Mouse (Mus musculus) MEL (cell line): ENCODE measurements around the gene Napa. TPM values are rescaled to one million over a fixed set of nuclear protein-coding genes. Genes with fewer than 3 reads are reported as not detected.

Experiments used
- DNase-seq: peaks from one replicate; pipeline ENCODE4 v3.0.0; 2011; ENCODE audit warnings: low read depth, low spot score
- H3K27ac ChIP-seq: 2 replicates; pipeline ENCODE4 v1.5.1; 2012; ENCODE audit warnings: low read depth, mild to moderate bottlenecking, control low read depth, low read length, moderate library complexity; ENCODE audit not compliant: control insufficient read depth
- H3K27me3 ChIP-seq, 2 experiments: fragments of 150-350 bp in 1 of 2; sonication (generic) in 1 of 2; 2 replicates each; pipeline ENCODE4 v1.6.1; 2012; ENCODE audit warnings: low read length in 2 of 2, mild to moderate bottlenecking in 2 of 2, improper control_type of control experiment in 1 of 2, moderate library complexity in 1 of 2; ENCODE audit not compliant: insufficient read depth in 2 of 2, control insufficient read depth in 1 of 2
- H3K36me3 ChIP-seq, 2 experiments: 2 replicates each; pipeline ENCODE4 v1.6.1; 2012 to 2014; ENCODE audit warnings: low read length in 2 of 2, improper control_type of control experiment in 1 of 2, inconsistent platforms in 1 of 2, mild to moderate bottlenecking in 1 of 2; ENCODE audit not compliant: insufficient read depth in 2 of 2, control insufficient read depth in 1 of 2
- H3K4me1 ChIP-seq, 2 experiments: fragments of 150-350 bp in 1 of 2; sonication (generic) in 1 of 2; 2 replicates each; pipeline ENCODE4 v1.6.1; 2012; ENCODE audit warnings: low read length in 2 of 2, improper control_type of control experiment in 1 of 2, mild to moderate bottlenecking in 1 of 2; ENCODE audit not compliant: insufficient read depth in 2 of 2, control insufficient read depth in 1 of 2
- H3K4me3 ChIP-seq, 2 experiments: fragments of 150-350 bp in 1 of 2; sonication (generic) in 1 of 2; 2 replicates each; pipeline ENCODE4 v1.5.1; 2012; ENCODE audit warnings: low read depth in 2 of 2, low read length in 2 of 2, mild to moderate bottlenecking in 2 of 2, moderate library complexity in 2 of 2, control low read depth in 1 of 2, improper control_type of control experiment in 1 of 2; ENCODE audit not compliant: control insufficient read depth in 1 of 2, insufficient read depth in 1 of 2
- H3K79me2 ChIP-seq: 2 replicates; pipeline ENCODE4 v1.6.1; 2012; ENCODE audit warnings: mild to moderate bottlenecking, low read length, moderate library complexity; ENCODE audit not compliant: control insufficient read depth, poor library complexity, insufficient read depth
- H3K9ac ChIP-seq: 2 replicates; pipeline ENCODE4 v1.6.1; 2012; ENCODE audit warnings: low read depth, mild to moderate bottlenecking, control low read depth, low read length, moderate library complexity; ENCODE audit not compliant: control insufficient read depth, poor library complexity, severe bottlenecking
- H3K9me3 ChIP-seq: fragments of 150-350 bp; sonication (generic); replicated peaks from 2 replicates; pipeline ENCODE4 v1.6.1; 2012; ENCODE audit warnings: mild to moderate bottlenecking, low read length, improper control_type of control experiment, moderate library complexity; ENCODE audit not compliant: insufficient read depth
- BHLHE40 ChIP-seq: IDR thresholded peaks from 2 replicates; pipeline ENCODE4 v1.6.1; 2012; ENCODE audit warnings: low read depth, mild to moderate bottlenecking, inconsistent platforms, low read length, improper control_type of control experiment, borderline replicate concordance
- CHD1 ChIP-seq: IDR thresholded peaks from 2 replicates; pipeline ENCODE4 v1.6.1; 2012; ENCODE audit warnings: low read depth, mild to moderate bottlenecking, inconsistent platforms, low read length, improper control_type of control experiment
- CHD2 ChIP-seq: IDR thresholded peaks from 2 replicates; pipeline ENCODE4 v1.6.1; 2011; ENCODE audit warnings: low read length, improper control_type of control experiment
- CTCF ChIP-seq, 3 experiments: IDR thresholded peaks in 2 of 3; conservative IDR thresholded peaks in 1 of 3; 2 replicates each; pipeline ENCODE4 v1.5.1; 2011 to 2012; ENCODE audit warnings: low read length in 3 of 3, low read depth in 2 of 3, mild to moderate bottlenecking in 2 of 3, improper control_type of control experiment in 1 of 3, inconsistent platforms in 1 of 3, mixed read lengths in 1 of 3, moderate library complexity in 1 of 3; ENCODE audit not compliant: control insufficient read depth in 1 of 3, insufficient read depth in 1 of 3, poor library complexity in 1 of 3, severe bottlenecking in 1 of 3
- ELF1 ChIP-seq: IDR thresholded peaks from 2 replicates; pipeline ENCODE4 v1.6.1; 2014; ENCODE audit warnings: low read depth, mild to moderate bottlenecking, inconsistent platforms, low read length, improper control_type of control experiment, moderate library complexity
- EP300 ChIP-seq, 2 experiments: IDR thresholded peaks; 2 replicates each; pipeline ENCODE4 v1.6.1; 2011; ENCODE audit warnings: improper control_type of control experiment in 2 of 2, low read length in 2 of 2, low read depth in 1 of 2, mild to moderate bottlenecking in 1 of 2
- ETS1 ChIP-seq: IDR thresholded peaks from 2 replicates; pipeline ENCODE4 v1.6.1; 2012; ENCODE audit warnings: low read depth, mild to moderate bottlenecking, inconsistent platforms, low read length, improper control_type of control experiment, moderate library complexity
- GABPA ChIP-seq: IDR thresholded peaks from 2 replicates; pipeline ENCODE4 v1.6.1; 2012; ENCODE audit warnings: low read depth, mild to moderate bottlenecking, inconsistent platforms, low read length, improper control_type of control experiment, moderate library complexity
- HCFC1 ChIP-seq: IDR thresholded peaks from 2 replicates; pipeline ENCODE4 v1.6.1; 2012; ENCODE audit warnings: low read depth, mild to moderate bottlenecking, inconsistent platforms, low read length, improper control_type of control experiment, moderate library complexity
- KAT2A ChIP-seq: conservative IDR thresholded peaks from 2 replicates; pipeline ENCODE4 v1.6.1; 2012; ENCODE audit warnings: low read depth, low read length, improper control_type of control experiment, inconsistent platforms
- MAFK ChIP-seq: IDR thresholded peaks from 2 replicates; pipeline ENCODE4 v1.6.1; 2011; ENCODE audit warnings: low read depth, mild to moderate bottlenecking, low read length, improper control_type of control experiment, borderline replicate concordance
- MAX ChIP-seq: IDR thresholded peaks from 2 replicates; pipeline ENCODE4 v1.6.1; 2011; ENCODE audit warnings: low read length, improper control_type of control experiment
- MAZ ChIP-seq: IDR thresholded peaks from 2 replicates; pipeline ENCODE4 v1.6.1; 2012; ENCODE audit warnings: low read depth, mild to moderate bottlenecking, inconsistent platforms, low read length, improper control_type of control experiment
- MEF2A ChIP-seq: IDR thresholded peaks from 2 replicates; pipeline ENCODE4 v1.6.1; 2014; ENCODE audit warnings: low read depth, mild to moderate bottlenecking, inconsistent platforms, low read length, improper control_type of control experiment; ENCODE audit not compliant: poor library complexity, insufficient replicate concordance, severe bottlenecking; ENCODE audit errors: extremely low read depth
- MXI1 ChIP-seq: IDR thresholded peaks from 2 replicates; pipeline ENCODE4 v1.6.1; 2011; ENCODE audit warnings: mild to moderate bottlenecking, low read depth, low read length, improper control_type of control experiment
- MYB ChIP-seq: IDR thresholded peaks from 2 replicates; pipeline ENCODE4 v1.6.1; 2011; ENCODE audit warnings: mild to moderate bottlenecking, low read depth, low read length, improper control_type of control experiment
- MYC ChIP-seq: IDR thresholded peaks from 2 replicates; pipeline ENCODE4 v1.6.1; 2011; ENCODE audit warnings: low read depth, mild to moderate bottlenecking, low read length, improper control_type of control experiment, moderate library complexity
- NELFE ChIP-seq: IDR thresholded peaks from 2 replicates; pipeline ENCODE4 v1.6.1; 2011; ENCODE audit warnings: low read depth, low read length, improper control_type of control experiment
- POLR2A ChIP-seq, 2 experiments: IDR thresholded peaks; 2 replicates each; pipeline ENCODE4 v1.6.1; 2011 to 2012; ENCODE audit warnings: low read length in 2 of 2, mild to moderate bottlenecking in 2 of 2, control low read depth in 1 of 2, improper control_type of control experiment in 1 of 2, low read depth in 1 of 2, moderate library complexity in 1 of 2; ENCODE audit not compliant: control insufficient read depth in 1 of 2, insufficient read depth in 1 of 2, poor library complexity in 1 of 2
- POLR2AphosphoS2 ChIP-seq: IDR thresholded peaks from 2 replicates; pipeline ENCODE4 v1.6.1; 2011; ENCODE audit warnings: low read length, improper control_type of control experiment
- POLR2AphosphoS5 ChIP-seq: IDR thresholded peaks from 2 replicates; pipeline ENCODE4 v1.6.1; 2012; ENCODE audit warnings: low read depth, borderline replicate concordance, mild to moderate bottlenecking, inconsistent platforms, low read length, moderate library complexity, mixed read lengths
- RAD21 ChIP-seq: IDR thresholded peaks from 2 replicates; pipeline ENCODE4 v1.6.1; 2011; ENCODE audit warnings: mild to moderate bottlenecking, low read depth, low read length, improper control_type of control experiment
- RCOR1 ChIP-seq: IDR thresholded peaks from 2 replicates; pipeline ENCODE4 v1.6.1; 2012; ENCODE audit warnings: low read depth, mild to moderate bottlenecking, inconsistent platforms, low read length, improper control_type of control experiment
- SIN3A ChIP-seq: IDR thresholded peaks from 2 replicates; pipeline ENCODE4 v1.6.1; 2012; ENCODE audit warnings: low read length, improper control_type of control experiment, inconsistent platforms
- SMC3 ChIP-seq: IDR thresholded peaks from 2 replicates; pipeline ENCODE4 v1.6.1; 2011; ENCODE audit warnings: low read depth, low read length, improper control_type of control experiment
- TBP ChIP-seq: IDR thresholded peaks from 2 replicates; pipeline ENCODE4 v1.8.0; 2011; ENCODE audit warnings: low read depth, low read length, improper control_type of control experiment
- TCF12 ChIP-seq: IDR thresholded peaks from 2 replicates; pipeline ENCODE4 v1.6.1; 2014; ENCODE audit warnings: low read depth, mild to moderate bottlenecking, inconsistent platforms, low read length, improper control_type of control experiment, moderate library complexity
- USF1 ChIP-seq: IDR thresholded peaks from 2 replicates; pipeline ENCODE4 v1.6.1; 2014; ENCODE audit warnings: low read depth, mild to moderate bottlenecking, inconsistent platforms, low read length, improper control_type of control experiment, moderate library complexity
- USF2 ChIP-seq, 2 experiments: IDR thresholded peaks; 2 replicates each; pipeline ENCODE4 v1.6.1; 2011 to 2012; ENCODE audit warnings: improper control_type of control experiment in 2 of 2, low read length in 2 of 2, borderline replicate concordance in 1 of 2, inconsistent platforms in 1 of 2, low read depth in 1 of 2, mild to moderate bottlenecking in 1 of 2; ENCODE audit not compliant: insufficient read depth in 1 of 2
- ZC3H11A ChIP-seq: IDR thresholded peaks from 2 replicates; pipeline ENCODE4 v1.6.1; 2012; ENCODE audit warnings: low read depth, mild to moderate bottlenecking, inconsistent platforms, low read length, improper control_type of control experiment
- ZKSCAN1 ChIP-seq: IDR thresholded peaks from 2 replicates; pipeline ENCODE4 v1.6.1; 2012; ENCODE audit warnings: low read depth, mild to moderate bottlenecking, inconsistent platforms, low read length, improper control_type of control experiment, moderate library complexity
- ZMIZ1 ChIP-seq: IDR thresholded peaks from 2 replicates; pipeline ENCODE4 v1.6.1; 2012; ENCODE audit warnings: low read depth, mild to moderate bottlenecking, inconsistent platforms, low read length, improper control_type of control experiment, moderate library complexity
- ZNF384 ChIP-seq: IDR thresholded peaks from 2 replicates; pipeline ENCODE4 v1.6.1; 2012; ENCODE audit warnings: low read depth, mild to moderate bottlenecking, inconsistent platforms, low read length, improper control_type of control experiment
- polyA plus RNA-seq, 2 experiments: library from polyadenylated mRNA; stranded (reverse) in 1 of 2; unstranded in 1 of 2; fragments of >175 nt in 1 of 2; fragments of >200 nt in 1 of 2; gene quantifications; 2 replicates each; pipeline versions ENCODE4 v1.2.1 to v1.2.4; 2012; ENCODE audit warnings: low replicate concordance in 2 of 2, low read depth in 1 of 2; ENCODE audit not compliant: insufficient read length in 2 of 2, insufficient read depth in 1 of 2, missing spikeins in 1 of 2
- total RNA-seq: library from RNA; depleted of rRNA; stranded (reverse); fragments of 300-350 nt; gene quantifications from 2 replicates; pipeline ENCODE4 v1.2.3, GENCODE M21; 2012; rRNA removed

The Napa gene
- total RNA-seq: 52.6 and 56.1 TPM in 2 replicates
- 100 to 1,000 TPM in 1 of 2 experiments, not detected in 1; 132 TPM for polyA plus RNA-seq

- H3K4me1 ChIP-seq: peaks cover 0 to 15% of the 10 kb centered on the region in 2 experiments; a peak in 1 of 4 replicates
- TF ChIP-seq MYB: no peak
- TF ChIP-seq POLR2AphosphoS2: peak; percentile 73; the same call in 1 of the 2 replicates
- peak; percentile 82; the same call in 1 of the 2 replicates for TF ChIP-seq GABPA
- peak; percentile 21; the same call in 1 of the 2 replicates for TF ChIP-seq TCF12
- TF ChIP-seq SMC3: peak; percentile 78
- no peak for TF ChIP-seq ZKSCAN1
- TF ChIP-seq MXI1: no peak; the same call in none of the 2 replicates
- TF ChIP-seq HCFC1: peak; percentile 93
- peak; percentile 89 to 98 for TF ChIP-seq POLR2A (IDR thresholded peaks at IDR 0.05; ENCODE audit: control insufficient read depth in 1 of 2, insufficient read depth in 1 of 2, low read depth in 1 of 2, low read length in 2 of 2, poor library complexity in 1 of 2)
- TF ChIP-seq ELF1: peak; percentile 96
- TF ChIP-seq KAT2A: peak; percentile 84
- peak; percentile 74 to 95; a peak in 3 of 4 replicates for TF ChIP-seq USF2 (IDR thresholded peaks at IDR 0.05; ENCODE audit: borderline replicate concordance in 1 of 2, insufficient read depth in 1 of 2, low read depth in 1 of 2, low read length in 2 of 2)
- no peak for TF ChIP-seq MAFK
- peak; percentile 42 for TF ChIP-seq ZC3H11A
- TF ChIP-seq EP300 (IDR thresholded peaks at IDR 0.05; ENCODE audit: low read depth in 1 of 2, low read length in 2 of 2): 0 out of 4 replicates have a peak, but pooled peaks of 1 of the 2 experiments have one; percentile 7
- TF ChIP-seq RCOR1: no peak
- peak; percentile 94 for TF ChIP-seq SIN3A
- TF ChIP-seq USF1: peak; percentile 96
- peak; percentile 98 for TF ChIP-seq MAZ
- peak; percentile 10 to 72 (median 57); a peak in 4 of 6 replicates for TF ChIP-seq CTCF (IDR thresholded peaks at IDR 0.05 in 2 of 3, conservative IDR thresholded peaks at IDR 0.05 in 1 of 3; ENCODE audit: control insufficient read depth in 1 of 3, insufficient read depth in 1 of 3, low read depth in 2 of 3, low read length in 3 of 3, poor library complexity in 1 of 3, severe bottlenecking in 1 of 3)
- peak; percentile 79 for TF ChIP-seq CHD2
- TF ChIP-seq NELFE: peak; percentile 83
- TF ChIP-seq ETS1: peak; percentile 93
- TF ChIP-seq CHD1: no peak
- TF ChIP-seq MYC: no peak; the same call in 1 of the 2 replicates
- peak; percentile 95 for TF ChIP-seq MAX
- TF ChIP-seq ZMIZ1: peak; percentile 61; the same call in 1 of the 2 replicates
- TF ChIP-seq MEF2A: no peak
- no peak for TF ChIP-seq POLR2AphosphoS5
- TF ChIP-seq RAD21: peak; percentile 48
- TF ChIP-seq TBP: peak; percentile 60; the same call in 1 of the 2 replicates
- peak; percentile 98 for TF ChIP-seq BHLHE40
- TF ChIP-seq ZNF384: peak; percentile 79
- no peaks in the 10 kb centered on the region for H3K9me3 ChIP-seq
- peak within 1 kb of the TSS; percentile 65 for H3K27ac ChIP-seq
- H3K36me3 ChIP-seq: peaks cover 0 to 12% of the 10 kb centered on the region in 2 experiments; a peak in 2 of 4 replicates
- peak within 1 kb of the TSS; percentile 84 for H3K9ac ChIP-seq
- H3K4me3 ChIP-seq: peak within 1 kb of the TSS; percentile 87 to 93
- H3K79me2 ChIP-seq: peaks cover 38% of the 10 kb centered on the region
- H3K27me3 ChIP-seq: 0 out of 4 replicates have a peak, but pooled peaks cover 2 to 5% of the 10 kb centered on the region in 2 experiments
- DNase-seq: peak; percentile 99
These were observed at the start of gene Napa for GRCm38 (mm10) chr7:16098021-16099017. Gene Napa, plus strand, starts transcription at chr7:16098458.
